Mouse (Mus musculus) olfactory bulb, adult 2 months (tissue): ENCODE measurements at regions not wholly inside any gene's neighbourhood (a gene's known extent, or its start where the extent isn't known, plus 50 kb on each side); places are given as distances from the start of the nearest gene placed in this dataset.

Source experiments
- H3K27ac ChIP-seq: fragments of 200-500 bp; 2 replicates; pipeline ENCODE4 v1.5.1; 2012; ENCODE audit warnings: low read depth, low read length; ENCODE audit not compliant: insufficient read depth
- H3K4me1 ChIP-seq: fragments of 200-500 bp; 2 replicates; pipeline ENCODE4 v1.6.1; 2012; ENCODE audit warnings: low read length; ENCODE audit not compliant: control insufficient read depth, insufficient read depth
- H3K4me3 ChIP-seq: fragments of 200-500 bp; 2 replicates; pipeline ENCODE4 v1.5.1; 2012; ENCODE audit warnings: mild to moderate bottlenecking, low read depth, low read length, moderate library complexity; ENCODE audit not compliant: insufficient read depth
- CTCF ChIP-seq: fragments of 200-500 bp; IDR thresholded peaks from 2 replicates; pipeline ENCODE4 v1.5.1; 2012; ENCODE audit warnings: low read depth, mild to moderate bottlenecking, low read length, moderate library complexity; ENCODE audit not compliant: insufficient read depth
- POLR2A ChIP-seq: fragments of 200-500 bp; IDR thresholded peaks from 2 replicates; pipeline ENCODE4 v1.6.1; 2012; ENCODE audit warnings: mild to moderate bottlenecking, low read depth, low read length, moderate library complexity; ENCODE audit not compliant: insufficient read depth
- WGBS: fragments of 180-500 bp; shearing (Covaris S2); methylation state at CpG from one replicate; pipeline ENCODE4 v1.1.7; 2018; 5-methylcytosine and 5-hydroxymethylcytosine counted together

- H3K27ac ChIP-seq: no peak overlapping the region
- no peak overlapping the region for H3K4me3 ChIP-seq
- H3K4me1 ChIP-seq: no peaks in the 10 kb centered on the region
- no peak for TF ChIP-seq CTCF
- TF ChIP-seq POLR2A: no peak
- 68% methylated on average over 8 of the region's 8 CpGs for whole genome bisulfite sequencing
These were observed 165.8 kb upstream of the Cep162 start for GRCm38 (mm10) chr9:87421175-87421574.

GRCm38 (mm10) chr9:87419376-87419775 is 164.0 kb upstream of the Cep162 start:
- Histone ChIP-seq H3K4me1 (no peaks in the 10 kb centered on the region), H3K27ac (no peak overlapping the region), H3K4me3 (no peak overlapping the region)
- WGBS: 5% methylated on average over 12 of the region's 12 CpGs
- TF ChIP-seq CTCF (peak; percentile 50; the same call in 1 of the 2 replicates), POLR2A (no peak)

- Histone ChIP-seq H3K4me1 (no peaks in the 10 kb centered on the region), H3K27ac (no peak overlapping the region), H3K4me3 (no peak overlapping the region)
- TF ChIP-seq POLR2A: no peak
- TF ChIP-seq CTCF: no peak
- WGBS: 45% methylated on average over 9 of the region's 9 CpGs
These were observed 157.6 kb upstream of the Cep162 start for GRCm38 (mm10) chr9:87412894-87413293.

- 91% methylated on average over 7 of the region's 7 CpGs for WGBS
These were observed 155.7 kb upstream of the Cep162 start for GRCm38 (mm10) chr9:87411044-87411443.

GRCm38 (mm10) chr9:87409736-87410135 is 154.4 kb upstream of the Cep162 start:
- no peaks in the 10 kb centered on the region for H3K4me1 ChIP-seq
- H3K4me3 ChIP-seq: no peak overlapping the region
- 93% methylated on average over 3 of the region's 3 CpGs for WGBS
- H3K27ac ChIP-seq: no peak overlapping the region
- TF ChIP-seq CTCF: no peak
- TF ChIP-seq POLR2A: no peak

More at GRCm38 (mm10) chr9:87411044-87411443, 155.7 kb upstream of the Cep162 start:
- no peaks in the 10 kb centered on the region for H3K4me1 ChIP-seq
- H3K27ac ChIP-seq: no peak overlapping the region
- TF ChIP-seq CTCF (no peak), POLR2A (no peak)
- no peak overlapping the region for H3K4me3 ChIP-seq

GRCm38 (mm10) chr9:87408805-87409204 is 153.5 kb upstream of the Cep162 start:
- no peak overlapping the region for H3K27ac ChIP-seq
- TF ChIP-seq POLR2A (no peak), CTCF (no peak)
- H3K4me1 ChIP-seq: no peaks in the 10 kb centered on the region
- H3K4me3 ChIP-seq: no peak overlapping the region
- WGBS: 84% methylated on average over 8 of the region's 8 CpGs

- WGBS: 85% methylated on average over 12 of the region's 12 CpGs
- Histone ChIP-seq H3K27ac (no peak overlapping the region), H3K4me3 (no peak overlapping the region), H3K4me1 (no peaks in the 10 kb centered on the region)
- TF ChIP-seq POLR2A (no peak), CTCF (no peak)
These were observed 151.1 kb upstream of the Cep162 start for GRCm38 (mm10) chr9:87406476-87406875.

GRCm38 (mm10) chr9:87405115-87405720 is 149.9 kb upstream of the Cep162 start:
- Histone ChIP-seq H3K27ac (no peak overlapping the region), H3K4me3 (no peak overlapping the region), H3K4me1 (no peaks in the 10 kb centered on the region)
- TF ChIP-seq POLR2A (no peak), CTCF (no peak)
- WGBS: 95% methylated on average over 7 of the region's 7 CpGs

GRCm38 (mm10) chr9:87402010-87402409 is 146.7 kb upstream of the Cep162 start:
- Histone ChIP-seq H3K4me3 (no peak overlapping the region), H3K4me1 (no peaks in the 10 kb centered on the region), H3K27ac (no peak overlapping the region)
- 97% methylated on average over 3 of the region's 3 CpGs for WGBS
- TF ChIP-seq CTCF (no peak), POLR2A (no peak)
